Mouse (Mus musculus) neural tube, embryonic 12.5 days (tissue): ENCODE measurements around the gene Cyp4a31. TPM values are rescaled to one million over a fixed set of nuclear protein-coding genes. Genes with fewer than 3 reads are reported as not detected.
"Not testable (repeated sequence)": the region's sequence is repeated elsewhere in the genome, so short reads cannot be mapped to it uniquely, and the experiment has no call there.

ENCODE experiments used
- ATAC-seq: fragments of 200-750 bp; cut with Nextera tagmentation; 2 replicates; pipeline ENCODE4 v1.8.0; 2017; ENCODE audit warnings: low read depth, mild to moderate bottlenecking, moderate TSS enrichment, moderate library complexity; ENCODE audit not compliant: low FRiP score
- H3K27ac ChIP-seq: fragments of 300-500 bp; sonication (generic); 2 replicates; pipeline ENCODE4 v1.5.1; 2016
- H3K27me3 ChIP-seq: fragments of 300-500 bp; sonication (generic); replicated peaks from 2 replicates; pipeline ENCODE4 v1.6.1; 2016; ENCODE audit warnings: mild to moderate bottlenecking
- H3K36me3 ChIP-seq: fragments of 300-500 bp; sonication (generic); 2 replicates; pipeline ENCODE4 v1.6.1; 2016; ENCODE audit warnings: mild to moderate bottlenecking
- H3K4me1 ChIP-seq: fragments of 300-500 bp; sonication (generic); 2 replicates; pipeline ENCODE4 v1.6.1; 2016
- H3K4me2 ChIP-seq: fragments of 300-500 bp; sonication (generic); replicated peaks from 2 replicates; pipeline ENCODE4 v1.6.1; 2016; ENCODE audit warnings: mild to moderate bottlenecking
- H3K4me3 ChIP-seq: fragments of 300-500 bp; sonication (generic); 2 replicates; pipeline ENCODE4 v1.5.1; 2016
- H3K9ac ChIP-seq: fragments of 300-500 bp; sonication (generic); 2 replicates; pipeline ENCODE4 v1.6.1; 2016; ENCODE audit warnings: mild to moderate bottlenecking
- H3K9me3 ChIP-seq: fragments of 300-500 bp; sonication (generic); 2 replicates; pipeline ENCODE4 v1.6.1; 2016; ENCODE audit warnings: mild to moderate bottlenecking
- WGBS: fragments of 180-500 bp; shearing (Covaris S2); methylation state at CpG from one replicate; pipeline ENCODE4 v1.1.7; 2016; 5-methylcytosine and 5-hydroxymethylcytosine counted together
- polyA plus RNA-seq: library from polyadenylated mRNA; unstranded; fragments of >200 nt; fragmentation: Nextera tagmentation; extraction: Ambion mirVana; gene quantifications from 2 replicates; pipeline ENCODE4 v1.2.1, GENCODE M21; 2016

Gene Cyp4a31
- polyA plus RNA-seq, 1 experiment from 2014 or later, result not detected

DNA sequence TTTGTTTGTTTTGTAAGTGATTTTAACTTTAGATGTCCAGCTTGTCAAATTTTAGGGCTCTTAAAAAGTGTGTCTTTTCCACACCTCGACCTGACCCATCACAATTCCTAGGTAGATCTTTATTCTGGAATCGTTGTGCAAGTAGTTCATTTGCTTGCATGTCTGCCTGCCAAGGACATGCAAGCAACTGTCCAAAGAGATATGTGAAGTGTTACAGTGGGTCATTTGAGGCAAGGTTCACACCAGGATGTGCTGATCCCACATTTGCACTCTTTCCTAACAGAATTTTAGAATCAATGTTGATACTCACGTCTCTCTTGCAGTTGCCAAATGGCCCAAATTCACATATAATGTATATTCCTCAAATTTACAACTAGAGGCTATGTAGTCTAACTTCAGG lies 11.8 kb downstream of the Cyp4a31 start:
- Histone ChIP-seq H3K9me3 (no peaks in the 10 kb centered on the region), H3K27me3 (no peaks in the 10 kb centered on the region), H3K4me3 (no peak overlapping the region), H3K27ac (no peak overlapping the region), H3K4me1 (no peaks in the 10 kb centered on the region), H3K36me3 (no peaks in the 10 kb centered on the region), H3K4me2 (no peak overlapping the region), H3K9ac (no peak overlapping the region)
- WGBS, result 78% methylated on average over 3 of the region's 3 CpGs
- no peak for ATAC-seq

DNA sequence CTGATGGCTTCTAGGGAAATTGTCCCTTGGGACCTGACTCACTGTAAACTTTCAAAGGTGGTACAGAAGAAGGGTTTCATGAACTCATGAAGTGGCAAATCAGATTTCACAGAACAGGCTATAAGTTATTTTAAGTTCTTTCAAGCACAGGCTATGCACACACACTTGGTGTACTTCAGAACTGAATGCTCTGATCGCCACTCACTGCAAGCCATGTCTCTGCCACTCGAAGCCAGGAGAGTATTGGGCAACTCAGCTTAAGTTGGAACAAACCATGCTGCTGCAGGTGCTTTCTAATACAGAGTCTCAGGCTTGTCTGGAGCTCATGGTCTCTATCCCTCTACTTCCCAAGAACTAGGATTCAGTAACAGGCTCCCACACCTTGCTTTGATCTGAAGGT lies 12.3 kb downstream of the Cyp4a31 start:
- H3K36me3 ChIP-seq, result no peaks in the 10 kb centered on the region
- H3K4me2 ChIP-seq, result no peak overlapping the region
- no peak overlapping the region for H3K27ac ChIP-seq
- no peaks in the 10 kb centered on the region for H3K4me1 ChIP-seq
- H3K9ac ChIP-seq, result no peak overlapping the region
- no peak for ATAC-seq
- WGBS, result 76% methylated on average over 2 of the region's 2 CpGs
- H3K27me3 ChIP-seq, result no peaks in the 10 kb centered on the region
- H3K4me3 ChIP-seq, result no peak overlapping the region
- no peaks in the 10 kb centered on the region for H3K9me3 ChIP-seq

DNA sequence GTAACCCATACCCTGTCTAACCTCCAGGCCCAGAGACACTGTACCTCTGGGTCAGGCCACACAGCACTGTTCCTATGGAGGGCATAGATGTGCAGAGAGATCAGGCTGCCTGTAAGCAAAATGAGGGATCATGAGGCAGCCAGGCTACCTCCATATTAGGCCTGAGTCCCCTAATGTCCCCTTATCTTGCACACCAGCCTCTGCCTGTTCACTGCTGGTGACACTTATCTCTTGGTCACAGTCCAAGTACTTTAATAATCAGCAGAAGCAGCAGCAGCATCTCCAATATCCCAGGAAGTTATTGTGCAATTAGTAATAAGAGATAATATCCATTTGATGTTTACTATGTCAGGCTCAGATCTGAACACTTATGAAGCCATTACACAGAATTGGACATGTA lies 19.6 kb downstream of the Cyp4a31 start:
- Histone ChIP-seq H3K36me3 (no peaks in the 10 kb centered on the region), H3K9ac (no peak overlapping the region), H3K4me3 (no peak overlapping the region), H3K9me3 (no peaks in the 10 kb centered on the region), H3K27ac (no peak overlapping the region), H3K4me1 (no peaks in the 10 kb centered on the region), H3K4me2 (no peak overlapping the region), H3K27me3 (no peaks in the 10 kb centered on the region)
- ATAC-seq, result no peak

DNA sequence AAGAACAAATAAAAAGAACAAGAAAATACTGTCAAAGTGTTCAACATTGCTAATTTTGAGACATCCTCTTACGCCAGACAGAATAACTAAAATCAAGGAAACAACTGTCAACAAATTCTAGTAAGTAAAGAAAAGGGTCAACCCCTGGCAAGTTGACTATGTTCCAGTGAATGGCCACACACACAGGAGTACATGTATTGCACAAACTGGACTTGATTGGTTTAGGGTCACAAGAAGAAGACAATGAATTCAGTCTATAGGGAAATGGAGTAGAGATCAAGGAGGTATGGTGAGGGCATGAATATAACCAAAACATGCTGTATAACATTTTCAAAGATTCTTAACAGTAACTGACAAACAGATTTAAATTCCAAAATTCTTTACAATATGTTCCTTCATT lies 32.9 kb downstream of the Cyp4a31 start:
- Histone ChIP-seq H3K4me3 (no peak overlapping the region), H3K27ac (no peak overlapping the region), H3K9ac (no peak overlapping the region), H3K9me3 (no peaks in the 10 kb centered on the region), H3K36me3 (no peaks in the 10 kb centered on the region), H3K4me1 (no peaks in the 10 kb centered on the region), H3K4me2 (no peak overlapping the region), H3K27me3 (no peaks in the 10 kb centered on the region)
- no peak for ATAC-seq
- 96% methylated on average over 1 of the region's 1 CpGs for WGBS

DNA sequence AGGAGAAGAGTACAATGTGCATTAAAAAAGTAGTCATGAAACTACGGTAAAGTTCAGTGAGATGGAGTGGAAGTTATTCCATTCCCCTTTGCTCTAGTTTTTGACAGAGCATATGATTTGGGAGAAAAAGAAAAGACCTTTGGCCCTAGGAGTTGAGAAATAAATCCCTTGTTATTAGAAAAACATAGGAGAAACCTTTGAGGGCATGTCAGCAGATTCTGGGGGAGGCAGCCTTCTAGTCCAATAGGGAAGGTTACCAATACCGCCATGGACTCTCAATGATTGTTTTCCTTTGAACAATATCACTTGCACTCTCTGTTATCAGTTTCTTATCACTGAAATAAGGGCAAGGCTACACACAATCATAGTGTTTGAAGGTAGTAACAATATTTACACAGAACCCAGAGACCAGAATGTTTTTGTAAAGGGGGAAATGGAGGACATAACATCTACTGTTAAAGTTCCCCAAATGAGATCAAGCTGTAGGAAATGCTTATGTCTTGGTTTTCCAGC lies 33.4 kb downstream of the Cyp4a31 start:
- no peak overlapping the region for H3K4me3 ChIP-seq
- no peaks in the 10 kb centered on the region for H3K9me3 ChIP-seq
- no peak for ATAC-seq
- H3K4me1 ChIP-seq, result no peaks in the 10 kb centered on the region
- H3K4me2 ChIP-seq, result no peak overlapping the region
- H3K27ac ChIP-seq, result no peak overlapping the region
- H3K36me3 ChIP-seq, result no peaks in the 10 kb centered on the region
- WGBS, result 94% methylated on average over 2 of the region's 2 CpGs
- no peak overlapping the region for H3K9ac ChIP-seq
- no peaks in the 10 kb centered on the region for H3K27me3 ChIP-seq

DNA sequence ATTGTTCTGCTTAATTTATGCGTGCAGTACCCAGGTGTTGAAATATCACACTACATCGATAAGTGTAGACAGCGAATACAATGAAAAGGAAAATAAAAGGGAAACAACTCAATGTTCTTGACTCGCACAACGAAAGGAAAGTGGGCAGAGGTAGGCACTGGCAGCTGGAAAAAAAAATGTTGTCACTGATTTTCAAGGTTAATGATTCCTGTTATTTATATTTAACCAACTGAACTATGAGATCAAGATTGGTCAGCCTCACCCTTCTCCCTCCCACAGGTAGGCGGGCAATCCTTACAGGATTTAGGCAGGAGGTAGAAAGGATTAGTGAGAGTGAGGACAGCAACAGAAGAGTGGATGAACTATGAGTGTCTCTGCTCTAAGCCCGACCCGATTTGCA lies 37.2 kb downstream of the Cyp4a31 start, which contains the start of gene Cyp4a32:
Gene Cyp4a32, plus strand, starts transcription at position 359 of the 400 bp plus-strand sequence.
- H3K4me1 ChIP-seq, H3K4me3 ChIP-seq, H3K4me2 ChIP-seq, ATAC-seq, H3K36me3 ChIP-seq, H3K27me3 ChIP-seq, H3K9me3 ChIP-seq, H3K9ac ChIP-seq, H3K27ac ChIP-seq: not testable (repeated sequence)
- 91% methylated on average over 8 of the region's 8 CpGs for WGBS

DNA sequence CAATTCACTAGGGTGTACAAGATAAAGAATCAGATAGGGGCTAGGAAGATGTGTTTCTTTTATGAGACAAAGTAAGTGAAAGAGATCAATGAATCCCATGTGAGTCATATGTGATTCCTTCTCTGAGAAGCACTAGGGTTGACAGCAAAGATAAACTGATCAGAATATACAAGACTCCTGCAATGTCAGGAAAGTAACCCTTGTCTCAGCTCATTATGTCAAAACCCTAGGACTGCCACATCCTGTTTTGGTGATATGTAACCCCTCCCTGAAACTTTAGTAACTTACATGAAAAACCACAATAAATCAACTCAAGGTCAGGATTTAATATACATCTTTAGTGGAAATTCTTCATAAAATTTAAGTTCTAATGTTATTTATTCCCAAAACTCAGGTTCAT lies 50.6 kb downstream of the Cyp4a31 start:
- Histone ChIP-seq H3K9me3 (no peaks in the 10 kb centered on the region), H3K4me2 (no peak overlapping the region), H3K36me3 (no peaks in the 10 kb centered on the region), H3K27me3 (no peaks in the 10 kb centered on the region), H3K4me1 (no peaks in the 10 kb centered on the region), H3K9ac (no peak overlapping the region), H3K4me3 (no peak overlapping the region), H3K27ac (no peak overlapping the region)
- ATAC-seq, result no peak

DNA sequence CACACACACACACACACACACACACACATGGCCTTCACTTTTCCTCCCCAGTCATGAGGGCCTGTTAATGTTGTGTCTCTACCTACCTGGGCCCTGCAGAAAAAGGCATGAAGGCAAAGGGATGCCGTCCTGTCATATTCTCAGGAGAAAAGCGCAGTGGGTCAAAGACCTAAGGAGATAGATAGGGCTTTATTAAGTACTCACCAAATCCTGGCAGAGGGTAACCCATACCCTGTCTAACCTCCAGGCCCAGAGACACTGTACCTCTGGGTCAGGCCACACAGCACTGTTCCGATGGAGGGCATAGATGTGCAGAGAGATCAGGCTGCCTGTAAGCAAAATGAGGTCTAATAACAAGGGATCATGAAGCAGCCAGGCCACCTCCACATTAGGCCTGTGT lies 62.1 kb downstream of the Cyp4a31 start:
- ATAC-seq, result not testable (repeated sequence)

More for the DNA sequence above, 62.1 kb downstream of the Cyp4a31 start:
- H3K9me3 ChIP-seq, H3K4me3 ChIP-seq, H3K4me1 ChIP-seq, H3K36me3 ChIP-seq, H3K4me2 ChIP-seq, H3K27ac ChIP-seq, H3K27me3 ChIP-seq, H3K9ac ChIP-seq: not testable (repeated sequence)
- WGBS, result 93% methylated on average over 3 of the region's 3 CpGs

Other genes starting within 250 kb of the Cyp4a31 start
- gene Cyp4a12b, start 152.0 kb upstream of the Cyp4a31 start, polyA plus RNA-seq, result not detected in 2 replicates
- gene Cyp4a30b, start 111.0 kb upstream of the Cyp4a31 start, polyA plus RNA-seq, result not detected in 2 replicates
- not detected in 2 replicates for gene Cyp4a14, start 67.5 kb upstream of the Cyp4a31 start, polyA plus RNA-seq
- not detected in 2 replicates for gene Cyp4a10, start 45.4 kb upstream of the Cyp4a31 start, polyA plus RNA-seq
- gene Cyp4a32, start 37.3 kb downstream of the Cyp4a31 start, polyA plus RNA-seq, result not detected in 2 replicates
- 0.18 TPM in 1 of 2 replicates, not detected in the other for gene Cyp4b1, start 84.1 kb downstream of the Cyp4a31 start, polyA plus RNA-seq
- 23.5 and 27.8 TPM in 2 replicates for gene Efcab14, start 174.1 kb downstream of the Cyp4a31 start, polyA plus RNA-seq
- 0.43 and 0.67 TPM in 2 replicates for gene Tex38, start 217.4 kb downstream of the Cyp4a31 start, polyA plus RNA-seq
- gene Atpaf1, start 221.2 kb downstream of the Cyp4a31 start, polyA plus RNA-seq, result 36.2 and 44.5 TPM in 2 replicates